Mouse (Mus musculus) CH12.LX (cell line): ENCODE results near the gene Ap1g2.

ENCODE experiments used
- CTCF ChIP-seq, 2 experiments: IDR thresholded peaks in 1 of 2; conservative IDR thresholded peaks in 1 of 2; 2 replicates each; pipeline ENCODE4 v1.5.1; 2011 to 2012; ENCODE audit warnings: low read depth in 2 of 2, low read length in 2 of 2, improper control_type of control experiment in 1 of 2, inconsistent platforms in 1 of 2, mild to moderate bottlenecking in 1 of 2, moderate library complexity in 1 of 2
- ELF1 ChIP-seq: IDR thresholded peaks from 2 replicates; pipeline ENCODE4 v1.6.1; 2014; ENCODE audit warnings: low read depth, mild to moderate bottlenecking, inconsistent platforms, low read length, improper control_type of control experiment
- EP300 ChIP-seq: IDR thresholded peaks from 2 replicates; pipeline ENCODE4 v1.6.1; 2011; ENCODE audit warnings: low read length, improper control_type of control experiment
- KAT2A ChIP-seq: IDR thresholded peaks from 2 replicates; pipeline ENCODE4 v1.6.1; 2012; ENCODE audit warnings: low read length, improper control_type of control experiment, inconsistent platforms; ENCODE audit not compliant: insufficient replicate concordance
- MAFK ChIP-seq: IDR thresholded peaks from 2 replicates; pipeline ENCODE4 v1.6.1; 2011; ENCODE audit warnings: low read length, improper control_type of control experiment; ENCODE audit not compliant: insufficient replicate concordance
- MAX ChIP-seq: IDR thresholded peaks from 2 replicates; pipeline ENCODE4 v1.6.1; 2011; ENCODE audit warnings: low read length, improper control_type of control experiment
- MXI1 ChIP-seq: IDR thresholded peaks from 2 replicates; pipeline ENCODE4 v1.6.1; 2011; ENCODE audit warnings: mild to moderate bottlenecking, low read depth, low read length, improper control_type of control experiment
- NRF1 ChIP-seq: IDR thresholded peaks from 2 replicates; pipeline ENCODE4 v1.6.1; 2014; ENCODE audit warnings: low read depth, mild to moderate bottlenecking, inconsistent platforms, low read length, improper control_type of control experiment, moderate library complexity
- POLR2A ChIP-seq: IDR thresholded peaks from 2 replicates; pipeline ENCODE4 v1.6.1; 2011; ENCODE audit warnings: low read depth, mild to moderate bottlenecking, improper control_type of control experiment, low read length
- POLR2AphosphoS2 ChIP-seq: IDR thresholded peaks from 2 replicates; pipeline ENCODE4 v1.6.1; 2011; ENCODE audit warnings: low read depth, low read length, improper control_type of control experiment
- RAD21 ChIP-seq: IDR thresholded peaks from 2 replicates; pipeline ENCODE4 v1.6.1; 2011; ENCODE audit warnings: low read depth, mild to moderate bottlenecking, low read length, improper control_type of control experiment, moderate library complexity
- ZNF384 ChIP-seq: IDR thresholded peaks from 2 replicates; pipeline ENCODE4 v1.6.1; 2012; ENCODE audit warnings: low read depth, low read length, improper control_type of control experiment, inconsistent platforms

GRCm38 (mm10) chr14:55091209-55091865 is 15.1 kb downstream of the Ap1g2 start:
- TF ChIP-seq CTCF (conservative IDR thresholded peaks at IDR 0.05 in 1 of 2, IDR thresholded peaks at IDR 0.05 in 1 of 2; ENCODE audit: low read depth in 2 of 2, low read length in 2 of 2) (no peak), KAT2A (no peak), POLR2AphosphoS2 (no peak), MXI1 (no peak), ZNF384 (no peak), ELF1 (no peak), MAFK (no peak), POLR2A (no peak), NRF1 (no peak), MAX (no peak), EP300 (no peak), RAD21 (no peak)
